Mouse (Mus musculus): Measurements from ENCODE around the gene Serinc5. TPM values are rescaled to one million over a fixed set of nuclear protein-coding genes. Genes with fewer than 3 reads are reported as not detected.
A peak's percentile ranks its signal among the peaks of the same experiment; 100 is the strongest.

The Serinc5 gene
- polyA plus RNA-seq, 2 experiments: 13.8 to 25.9 TPM

DNA sequence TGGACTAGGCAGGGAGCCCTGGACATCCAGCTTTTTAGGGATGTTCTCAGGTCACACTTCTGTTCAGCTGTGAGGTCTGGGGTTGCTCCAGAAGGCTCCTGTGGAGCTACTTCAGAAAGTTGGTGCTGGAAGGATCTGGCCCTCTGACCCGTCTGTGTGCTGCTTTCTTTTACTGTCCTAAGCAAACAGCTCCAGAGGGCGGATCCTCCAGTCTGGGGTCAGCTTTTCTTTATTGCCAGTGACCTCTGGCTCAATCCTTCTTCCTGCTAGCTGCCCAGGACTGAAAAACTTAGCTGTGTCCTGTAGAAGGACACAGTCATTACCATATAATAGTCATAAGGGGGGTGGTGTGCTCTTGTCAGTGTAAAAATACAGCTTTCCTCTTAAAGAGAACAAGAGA, 24.1 kb downstream of the Serinc5 start:
- 58% methylated on average over 2 of the region's 2 CpGs for WGBS
- Histone ChIP-seq H3K9me3 (ENCODE audit: control insufficient read depth, low read length) (no peaks in the 10 kb centered on the region), H3K4me2 (replicated peaks; ENCODE audit: low read depth, low read length, severe bottlenecking) (no peak overlapping the region), H3K27ac (replicated peaks; ENCODE audit: low read depth, low read length) (no peak overlapping the region), H3K36me3 (ENCODE audit: control insufficient read depth, insufficient read depth, low read length) (no peaks in the 10 kb centered on the region), H3K27me3 (ENCODE audit: control insufficient read depth, insufficient read depth, low read length) (0 out of 2 replicates have a peak, but pooled peaks cover 10% of the 10 kb centered on the region), H3K4me3 (replicated peaks; ENCODE audit: low read length) (no peak overlapping the region), H3K9ac (ENCODE audit: low read depth, low read length, severe bottlenecking) (no peak overlapping the region), H3K4me1 (ENCODE audit: control insufficient read depth, insufficient read depth, low read length) (peaks cover 41% of the 10 kb centered on the region)
- DNase-seq (ENCODE audit: low spot score) (no peak), ATAC-seq (ENCODE audit: low FRiP score, low read depth) (no peak)
- no peak for TF ChIP-seq POLR2A (IDR thresholded peaks at IDR 0.05; ENCODE audit: borderline replicate concordance, extremely low read depth, insufficient read depth, insufficient read length)

DNA sequence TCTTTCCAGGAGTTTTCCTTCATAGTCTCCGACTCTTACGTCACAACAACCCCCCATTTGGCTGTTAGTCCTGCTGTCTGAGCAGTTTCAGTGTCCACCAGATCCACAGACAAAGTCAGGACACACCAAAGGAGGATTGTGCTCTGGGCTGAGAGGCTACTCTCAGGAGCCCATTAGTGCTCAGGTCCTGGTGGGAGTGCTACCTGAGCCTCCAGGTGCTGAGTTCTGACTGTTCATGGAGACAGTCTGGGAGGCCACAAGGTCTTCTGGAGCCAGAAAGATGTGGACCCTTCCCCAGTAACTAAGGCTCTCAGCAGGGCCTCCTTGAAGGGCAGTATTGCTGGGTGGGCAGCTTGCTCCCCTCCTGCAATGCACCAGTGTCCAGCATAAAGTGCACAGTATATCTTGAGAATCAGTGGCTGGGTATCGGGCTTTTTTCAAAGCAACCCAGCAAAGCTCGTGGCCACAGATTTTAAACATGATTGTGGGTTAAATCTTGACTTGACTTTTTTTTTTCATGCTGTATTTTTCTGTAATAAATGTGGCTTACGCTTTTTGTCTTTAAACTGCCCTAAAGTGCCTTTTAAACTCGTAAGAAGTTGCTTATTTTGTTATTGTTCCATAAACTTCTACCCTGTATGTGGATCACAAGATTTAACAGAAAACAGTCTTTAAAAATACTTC, 25.5 kb downstream of the Serinc5 start:
- peaks cover 41% of the 10 kb centered on the region for H3K4me1 ChIP-seq (ENCODE audit: control insufficient read depth, insufficient read depth, low read length)
- H3K4me2 ChIP-seq (replicated peaks; ENCODE audit: low read depth, low read length, severe bottlenecking): peak overlapping the region; percentile 15; the same call in 1 of the 2 replicates
- H3K4me3 ChIP-seq (replicated peaks; ENCODE audit: low read length): no peak overlapping the region
- ATAC-seq (ENCODE audit: low FRiP score, low read depth): no peak
- no peaks in the 10 kb centered on the region for H3K9me3 ChIP-seq (ENCODE audit: control insufficient read depth, low read length)
- H3K36me3 ChIP-seq (ENCODE audit: control insufficient read depth, insufficient read depth, low read length): no peaks in the 10 kb centered on the region
- 25% methylated on average over 6 of the region's 6 CpGs for WGBS
- no peak for DNase-seq (ENCODE audit: low spot score)
- TF ChIP-seq POLR2A (IDR thresholded peaks at IDR 0.05; ENCODE audit: borderline replicate concordance, extremely low read depth, insufficient read depth, insufficient read length): no peak
- no peak overlapping the region for H3K9ac ChIP-seq (ENCODE audit: low read depth, low read length, severe bottlenecking)
- H3K27ac ChIP-seq (replicated peaks; ENCODE audit: low read depth, low read length): peak overlapping the region; percentile 35; the same call in 1 of the 2 replicates
- H3K27me3 ChIP-seq (ENCODE audit: control insufficient read depth, insufficient read depth, low read length): 0 out of 2 replicates have a peak, but pooled peaks cover 10% of the 10 kb centered on the region

GRCm38 (mm10) chr13:92636910-92637275, 26.0 kb downstream of the Serinc5 start:
- H3K4me1 ChIP-seq (ENCODE audit: control insufficient read depth, insufficient read depth, low read length): peaks cover 41% of the 10 kb centered on the region

GRCm38 (mm10) chr13:92639093-92640014, 28.5 kb downstream of the Serinc5 start:
- H3K27me3 ChIP-seq (ENCODE audit: control insufficient read depth, insufficient read depth, low read length): 0 out of 2 replicates have a peak, but pooled peaks cover 8% of the 10 kb centered on the region
- TF ChIP-seq POLR2A (IDR thresholded peaks at IDR 0.05; ENCODE audit: borderline replicate concordance, extremely low read depth, insufficient read depth, insufficient read length): no peak
- 0 out of 2 replicates have a peak overlapping the region, but pooled peaks have one; percentile 7 for H3K4me2 ChIP-seq (replicated peaks; ENCODE audit: low read depth, low read length, severe bottlenecking)
- ATAC-seq (ENCODE audit: low FRiP score, low read depth) (peak; percentile 64), DNase-seq (ENCODE audit: low spot score) (peak; percentile 71)
- no peak overlapping the region for H3K9ac ChIP-seq (ENCODE audit: low read depth, low read length, severe bottlenecking)
- H3K4me1 ChIP-seq (ENCODE audit: control insufficient read depth, insufficient read depth, low read length): peaks cover 37% of the 10 kb centered on the region
- no peak overlapping the region for H3K27ac ChIP-seq (replicated peaks; ENCODE audit: low read depth, low read length)
- H3K4me3 ChIP-seq (replicated peaks; ENCODE audit: low read length): no peak overlapping the region
- 28% methylated on average over 12 of the region's 12 CpGs for WGBS
- no peaks in the 10 kb centered on the region for H3K9me3 ChIP-seq (ENCODE audit: control insufficient read depth, low read length)
- no peaks in the 10 kb centered on the region for H3K36me3 ChIP-seq (ENCODE audit: control insufficient read depth, insufficient read depth, low read length)

More at GRCm38 (mm10) chr13:92636910-92637275, 26.0 kb downstream of the Serinc5 start:
- Histone ChIP-seq H3K36me3 (ENCODE audit: control insufficient read depth, insufficient read depth, low read length) (no peaks in the 10 kb centered on the region), H3K27ac (replicated peaks; ENCODE audit: low read depth, low read length) (no peak overlapping the region; the same call in 1 of the 2 replicates), H3K27me3 (ENCODE audit: control insufficient read depth, insufficient read depth, low read length) (0 out of 2 replicates have a peak, but pooled peaks cover 10% of the 10 kb centered on the region), H3K4me3 (replicated peaks; ENCODE audit: low read length) (no peak overlapping the region), H3K9me3 (ENCODE audit: control insufficient read depth, low read length) (no peaks in the 10 kb centered on the region), H3K4me2 (replicated peaks; ENCODE audit: low read depth, low read length, severe bottlenecking) (peak overlapping the region; percentile 15; the same call in 1 of the 2 replicates), H3K9ac (ENCODE audit: low read depth, low read length, severe bottlenecking) (no peak overlapping the region)
- TF ChIP-seq POLR2A (IDR thresholded peaks at IDR 0.05; ENCODE audit: borderline replicate concordance, extremely low read depth, insufficient read depth, insufficient read length): no peak
- WGBS: 1% methylated on average over 7 of the region's 7 CpGs
- DNase-seq (ENCODE audit: low spot score) (peak; percentile 86), ATAC-seq (ENCODE audit: low FRiP score, low read depth) (peak; percentile 84)

- Histone ChIP-seq H3K36me3 (ENCODE audit: control insufficient read depth, insufficient read depth, low read length) (no peaks in the 10 kb centered on the region), H3K4me2 (replicated peaks; ENCODE audit: low read depth, low read length, severe bottlenecking) (no peak overlapping the region), H3K27me3 (ENCODE audit: control insufficient read depth, insufficient read depth, low read length) (no peaks in the 10 kb centered on the region), H3K4me1 (ENCODE audit: control insufficient read depth, insufficient read depth, low read length) (peaks cover 6% of the 10 kb centered on the region), H3K27ac (replicated peaks; ENCODE audit: low read depth, low read length) (no peak overlapping the region), H3K9ac (ENCODE audit: low read depth, low read length, severe bottlenecking) (no peak overlapping the region), H3K4me3 (replicated peaks; ENCODE audit: low read length) (no peak overlapping the region), H3K9me3 (ENCODE audit: control insufficient read depth, low read length) (no peaks in the 10 kb centered on the region)
- TF ChIP-seq POLR2A (IDR thresholded peaks at IDR 0.05; ENCODE audit: borderline replicate concordance, extremely low read depth, insufficient read depth, insufficient read length): no peak
- DNase-seq (ENCODE audit: low spot score): no peak
- 92% methylated on average over 3 of the region's 3 CpGs for WGBS
- ATAC-seq (ENCODE audit: low FRiP score, low read depth): no peak
These were observed 33.3 kb downstream of the Serinc5 start for GRCm38 (mm10) chr13:92644199-92644598.

All from limb, embryonic 14.5 days (tissue).